Comparison of ENCODE assay signal across 24 mouse cellular contexts in genomic region chr16:12768161-12768895, GRCm38 (mm10).
DNase-seq lines count a peak whose midpoint lies in the region; ATAC-seq and TF ChIP-seq lines count a peak whose summit lies in the region.
"Had no signal": no experiment of that assay in that cellular context is flagged by ENCODE, and none has a peak within 500 bp of the region (broad histone marks: within the 10 kb centered on the region; RNA-seq: fewer than 3 reads in every experiment).

No protein-coding gene starts in this region.

- H3K27ac ChIP-seq in ES-Bruce4 (ENCODE audit: insufficient read depth, low read length), result peak overlapping the region; percentile 36; the same call in 1 of the 2 replicates
- peak overlapping the region; percentile 87; the same call in 1 of the 2 replicates for H3K27ac ChIP-seq in ES-E14 (ENCODE audit: insufficient read depth, low read depth, low read length, poor library complexity, severe bottlenecking)
- H3K27ac ChIP-seq in liver, embryonic 12.5 days, result no peak overlapping the region
- H3K27ac ChIP-seq: embryonic facial prominence, embryonic 13.5 days; embryonic facial prominence, embryonic 15.5 days; forebrain, embryonic 10.5 days; forebrain, embryonic 12.5 days had no signal

- 62% methylated on average over 2 of the region's 2 CpGs for WGBS in liver, embryonic 12.5 days (ENCODE audit: insufficient replicate concordance)

- H3K36me3 ChIP-seq in ES-Bruce4 (ENCODE audit: control insufficient read depth, insufficient read depth, low read length, poor library complexity, severe bottlenecking) (no peaks in the 10 kb centered on the region), ES-E14 (ENCODE audit: control insufficient read depth, insufficient read depth, low read length, poor library complexity, severe bottlenecking) (no peaks in the 10 kb centered on the region; the same call in 1 of the 2 replicates)
- H3K36me3 ChIP-seq in liver, embryonic 12.5 days, result no peaks in the 10 kb centered on the region
- H3K36me3 ChIP-seq: embryonic facial prominence, embryonic 13.5 days; embryonic facial prominence, embryonic 15.5 days; forebrain, embryonic 10.5 days; forebrain, embryonic 12.5 days had no signal

- H3K27me3 ChIP-seq in ES-Bruce4 (ENCODE audit: control insufficient read depth, insufficient read depth, low read length, poor library complexity, severe bottlenecking), result no peaks in the 10 kb centered on the region
- H3K27me3 ChIP-seq in liver, embryonic 12.5 days (replicated peaks), result no peaks in the 10 kb centered on the region
- H3K27me3 ChIP-seq: embryonic facial prominence, embryonic 13.5 days; embryonic facial prominence, embryonic 15.5 days; forebrain, embryonic 12.5 days had no signal

- ATAC-seq in liver, embryonic 12.5 days, result no peak
- ATAC-seq: CD4-positive, CD25-positive, alpha-beta regulatory T cell, adult 4 months; forebrain, embryonic 14.5 days; forebrain, embryonic 16.5 days had no signal

- H3K4me3 ChIP-seq in ES-Bruce4 (ENCODE audit: low read depth, low read length) (no peak overlapping the region), ES-E14 (ENCODE audit: insufficient read depth in 1 of 2, low read depth in 1 of 2, low read length in 2 of 2, poor library complexity in 1 of 2, severe bottlenecking in 1 of 2) (no peak overlapping the region)
- H3K4me3 ChIP-seq in liver, embryonic 12.5 days, result no peak overlapping the region
- H3K4me3 ChIP-seq: embryonic facial prominence, embryonic 13.5 days; embryonic facial prominence, embryonic 15.5 days; erythroblast, embryonic 14.5 days; forebrain, embryonic 10.5 days; forebrain, embryonic 12.5 days had no signal

- no peak for TF ChIP-seq CTCF in ES-Bruce4 (IDR thresholded peaks at IDR 0.05; ENCODE audit: low read depth, low read length)

- TF ChIP-seq POLR2A in ES-Bruce4 (IDR thresholded peaks at IDR 0.05; ENCODE audit: insufficient read depth, low read length), result no peak

- no peak overlapping the region for H3K4me2 ChIP-seq in liver, embryonic 12.5 days
- H3K4me2 ChIP-seq: embryonic facial prominence, embryonic 13.5 days; embryonic facial prominence, embryonic 15.5 days; forebrain, embryonic 12.5 days had no signal

- H3K4me1 ChIP-seq in ES-Bruce4 (ENCODE audit: control insufficient read depth, insufficient read depth, low read length), result no peaks in the 10 kb centered on the region
- H3K4me1 ChIP-seq in ES-E14 (ENCODE audit: control insufficient read depth in 2 of 2, insufficient read depth in 2 of 2, low read length in 2 of 2, poor library complexity in 1 of 2), result peaks cover 2 to 6% of the 10 kb centered on the region in 2 experiments; a peak in 3 of 4 replicates
- no peaks in the 10 kb centered on the region for H3K4me1 ChIP-seq in liver, embryonic 12.5 days
- H3K4me1 ChIP-seq: embryonic facial prominence, embryonic 13.5 days; embryonic facial prominence, embryonic 15.5 days; forebrain, embryonic 10.5 days; forebrain, embryonic 12.5 days had no signal

- TF ChIP-seq EP300 in ES-Bruce4 (IDR thresholded peaks at IDR 0.05; ENCODE audit: insufficient read depth, low read depth, low read length), result 0 out of 2 replicates have a peak, but pooled peaks have one; percentile 7

- in situ Hi-C loops in ES-E14 (cut with MboI; ENCODE audit: low sequenced_read_pairs in 2 of 2, unreplicated experiment in 2 of 2), result no loop called here

- H3K9me3 ChIP-seq in ES-Bruce4 (replicated peaks; ENCODE audit: control insufficient read depth, insufficient read depth, low read length, poor library complexity, severe bottlenecking) (peaks cover 26% of the 10 kb centered on the region), ES-E14 (ENCODE audit: control insufficient read depth, insufficient read depth, low read depth, low read length) (0 out of 2 replicates have a peak, but pooled peaks cover 3% of the 10 kb centered on the region)
- H3K9me3 ChIP-seq in liver, embryonic 12.5 days (replicated peaks), result no peaks in the 10 kb centered on the region
- H3K9me3 ChIP-seq: embryonic facial prominence, embryonic 15.5 days; forebrain, embryonic 10.5 days had no signal

- H3K9ac ChIP-seq in ES-Bruce4 (ENCODE audit: low read depth, poor library complexity, severe bottlenecking) (no peak overlapping the region), ES-E14 (ENCODE audit: insufficient read depth, low read depth, low read length, poor library complexity, severe bottlenecking) (no peak overlapping the region)
- H3K9ac ChIP-seq in liver, embryonic 12.5 days, result no peak overlapping the region
- H3K9ac ChIP-seq: embryonic facial prominence, embryonic 13.5 days; embryonic facial prominence, embryonic 15.5 days; forebrain, embryonic 12.5 days had no signal

- no peak for DNase-seq in ES-E14 (ENCODE audit: low read depth, low spot score)
- DNase-seq in ZHBTc4 (ENCODE audit: low read depth, low spot score), result peak; percentile 74
- no peak for DNase-seq in testis, postnatal 14 days (ENCODE audit: low spot score)
- DNase-seq: adrenal gland, adult 2 months; adrenal gland, postnatal 10 days; adrenal gland, postnatal 25 days; B cell, adult 2 months; cerebellum, adult 11 months; cerebellum, adult 18-20 months; cerebellum, adult 8-10 months; cerebellum, adult 9-11 months; cerebellum, postnatal 14 days; cerebellum, postnatal 36 days; embryo, embryonic 11 days had no signal

TF ChIP-seq in ES-E14, 5 proteins besides CTCF, POLR2A, EP300 and RAD21:
- TF ChIP-seq MAFK (IDR thresholded peaks at IDR 0.05; ENCODE audit: insufficient read depth, low read depth, low read length), result no peak
- no peak for TF ChIP-seq ZC3H11A (IDR thresholded peaks at IDR 0.05; ENCODE audit: borderline replicate concordance, low read depth, low read length)
- TF ChIP-seq ZNF384 (IDR thresholded peaks at IDR 0.05; ENCODE audit: low read depth, low read length), result no peak
- TF ChIP-seq CHD2 (IDR thresholded peaks at IDR 0.05; ENCODE audit: low read depth, low read length), result no peak
- no peak for TF ChIP-seq HCFC1 (IDR thresholded peaks at IDR 0.05; ENCODE audit: borderline replicate concordance, insufficient read depth, low read length)
TF ChIP-seq in ES-E14: peak in this region for 0.
